Mouse (Mus musculus): ENCODE results near the gene Vmp1.

DNA sequence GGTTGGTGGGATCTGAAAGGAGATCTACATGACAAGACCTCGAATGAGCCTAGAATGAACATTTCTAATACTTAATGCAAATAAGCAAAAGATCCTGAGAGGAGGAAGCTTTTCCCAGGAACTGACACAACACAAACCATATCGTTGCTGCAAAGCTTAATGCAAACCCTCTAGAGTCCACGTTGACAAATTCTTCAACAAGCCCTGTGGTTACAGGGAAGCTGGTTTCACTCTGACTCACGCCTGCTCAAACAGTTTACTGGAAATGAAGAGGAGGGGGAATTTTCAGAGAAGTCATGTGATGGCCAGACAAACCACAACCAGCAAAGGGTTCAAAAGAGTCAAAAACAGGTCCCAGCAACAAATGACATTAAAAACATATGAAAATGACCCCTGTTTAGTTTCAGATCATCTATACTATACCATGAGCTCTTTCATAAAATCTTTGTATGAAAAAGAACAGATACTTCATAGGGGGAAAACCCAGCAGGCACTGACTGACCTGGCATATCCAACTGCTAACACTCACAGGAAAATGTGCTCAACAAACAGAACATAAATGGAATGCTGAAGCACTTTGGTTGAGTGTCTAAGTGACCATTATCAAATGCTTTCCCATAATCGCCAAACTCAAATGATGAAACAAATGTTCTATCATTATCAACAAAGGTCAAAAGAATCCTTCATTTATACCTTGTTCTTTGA, 59.2 kb downstream of the Vmp1 start:
- no peak for TF ChIP-seq CTCF (IDR thresholded peaks at IDR 0.05; ENCODE audit: borderline replicate concordance, extremely low read depth, insufficient read depth, insufficient read length)
- no peak for TF ChIP-seq POLR2A (IDR thresholded peaks at IDR 0.05; ENCODE audit: borderline replicate concordance, extremely low read depth, insufficient read depth, insufficient read length, poor library complexity, severe bottlenecking)

Measured in brain, embryonic 14.5 days (tissue).